Mouse (Mus musculus): ENCODE measurements around the gene Nadk.

GRCm38 (mm10) chr4:155562725-155563399 is 684 bp downstream of the Nadk start:
- TF ChIP-seq POLR2A (IDR thresholded peaks at IDR 0.05; ENCODE audit: borderline replicate concordance, extremely low read depth, insufficient read depth, insufficient read length, poor library complexity, severe bottlenecking), result no peak
- no peak for TF ChIP-seq CTCF (IDR thresholded peaks at IDR 0.05; ENCODE audit: borderline replicate concordance, extremely low read depth, insufficient read depth, insufficient read length)
